Mouse (Mus musculus) hindbrain, embryonic 14.5 days (tissue): ENCODE results near the gene Dpp9. TPM values are rescaled to one million over a fixed set of nuclear protein-coding genes. Genes with fewer than 3 reads are reported as not detected.

Experiments
- ATAC-seq: fragments of 200-750 bp; cut with Nextera tagmentation; 2 replicates; pipeline ENCODE4 v1.8.0; 2017; ENCODE audit warnings: moderate number of reproducible peaks, mild to moderate bottlenecking, moderate TSS enrichment, moderate library complexity; ENCODE audit not compliant: low FRiP score
- DNase-seq: peaks from one replicate; pipeline ENCODE4 v3.0.0-alpha.2; 2015; ENCODE audit warnings: low spot score
- H3K27ac ChIP-seq: fragments of 300-500 bp; sonication (generic); 2 replicates; pipeline ENCODE4 v1.5.1; 2014; ENCODE audit warnings: mild to moderate bottlenecking, moderate library complexity
- H3K27me3 ChIP-seq: fragments of 300-500 bp; sonication (generic); 2 replicates; pipeline ENCODE4 v1.6.1; 2014; ENCODE audit warnings: mild to moderate bottlenecking, low read length, mixed read lengths; ENCODE audit not compliant: control insufficient read depth, insufficient read depth
- H3K36me3 ChIP-seq: fragments of 300-500 bp; sonication (generic); replicated peaks from 2 replicates; pipeline ENCODE4 v1.6.1; 2014; ENCODE audit not compliant: control insufficient read depth, insufficient read depth
- H3K4me1 ChIP-seq: fragments of 300-500 bp; sonication (generic); replicated peaks from 2 replicates; pipeline ENCODE4 v1.6.1; 2014; ENCODE audit warnings: antibody characterized with exemption, low read length, mixed read lengths; ENCODE audit not compliant: control insufficient read depth, insufficient read depth
- H3K4me2 ChIP-seq: fragments of 300-500 bp; sonication (generic); replicated peaks from 2 replicates; pipeline ENCODE4 v1.6.1; 2014; ENCODE audit warnings: mild to moderate bottlenecking, moderate library complexity
- H3K4me3 ChIP-seq: fragments of 300-500 bp; sonication (generic); replicated peaks from 2 replicates; pipeline ENCODE4 v1.5.1; 2014; ENCODE audit warnings: mild to moderate bottlenecking, low read length
- H3K9ac ChIP-seq: fragments of 300-500 bp; sonication (generic); 2 replicates; pipeline ENCODE4 v1.6.1; 2014
- H3K9me3 ChIP-seq: fragments of 300-500 bp; sonication (generic); 2 replicates; pipeline ENCODE4 v1.6.1; 2016; ENCODE audit warnings: low read length; ENCODE audit not compliant: control insufficient read depth
- WGBS: fragments of 180-500 bp; shearing (Covaris S2); extraction: QIAGEN DNeasy Blood & Tissue Kit; methylation state at CpG from one replicate; pipeline ENCODE4 v1.1.7; 2014; 5-methylcytosine and 5-hydroxymethylcytosine counted together
- polyA plus RNA-seq: library from polyadenylated mRNA; unstranded; fragments of >200 nt; fragmentation: Nextera tagmentation; extraction: Ambion mirVana; gene quantifications from 2 replicates; pipeline ENCODE4 v1.2.1, GENCODE M21; 2014

Gene Dpp9
- polyA plus RNA-seq, 1 experiment from 2014 or later = 23.4 TPM

- Histone ChIP-seq H3K4me2 (peak within 1 kb of the TSS; percentile 85), H3K27ac (no peak within 1 kb of the TSS), H3K9me3 (no peaks in the 10 kb centered on the region), H3K27me3 (no peaks in the 10 kb centered on the region; the same call in 1 of the 2 replicates), H3K4me3 (peak within 1 kb of the TSS; percentile 42), H3K9ac (peak within 1 kb of the TSS; percentile 59), H3K4me1 (peaks cover 16% of the 10 kb centered on the region), H3K36me3 (no peaks in the 10 kb centered on the region)
- WGBS = 1% methylated on average over 30 of the region's 30 CpGs
- DNase-seq = peak; percentile 86
- ATAC-seq = peak; percentile 97
These were observed 56.4 kb downstream of the Dpp9 start, which contains the start of gene Tnfaip8l1 for GRCm38 (mm10) chr17:56162231-56162774. Tnfaip8l1 (plus strand) TSS chr17:56162477.

- ATAC-seq = no peak
- H3K4me2 ChIP-seq = no peak overlapping the region
- no peak overlapping the region for H3K4me3 ChIP-seq
- H3K9ac ChIP-seq = no peak overlapping the region
- no peak overlapping the region for H3K27ac ChIP-seq
- H3K4me1 ChIP-seq = peaks cover 11% of the 10 kb centered on the region
- peak; percentile 75 for DNase-seq
- H3K9me3 ChIP-seq = no peaks in the 10 kb centered on the region
- peaks cover 6% of the 10 kb centered on the region for H3K27me3 ChIP-seq
- 5% methylated on average over 9 of the region's 9 CpGs for WGBS
- H3K36me3 ChIP-seq = no peaks in the 10 kb centered on the region
These were observed 59.0 kb downstream of the Dpp9 start for GRCm38 (mm10) chr17:56159729-56160128.

- peak; percentile 44; the same call in 1 of the 2 replicates for ATAC-seq
- H3K27me3 ChIP-seq = peaks cover 23% of the 10 kb centered on the region
- 15% methylated on average over 9 of the region's 9 CpGs for WGBS
These were observed 65.1 kb downstream of the Dpp9 start for GRCm38 (mm10) chr17:56153643-56154042.

GRCm38 (mm10) chr17:56149897-56150296, 68.8 kb downstream of the Dpp9 start:
- Histone ChIP-seq H3K4me3 (no peak overlapping the region), H3K4me2 (no peak overlapping the region), H3K4me1 (peaks cover 10% of the 10 kb centered on the region; the same call in 1 of the 2 replicates), H3K9ac (no peak overlapping the region), H3K27me3 (peaks cover 22% of the 10 kb centered on the region; the same call in 1 of the 2 replicates), H3K27ac (no peak overlapping the region), H3K36me3 (no peaks in the 10 kb centered on the region), H3K9me3 (no peaks in the 10 kb centered on the region)
- WGBS = 54% methylated on average over 2 of the region's 2 CpGs
- no peak for ATAC-seq
- DNase-seq = no peak

More at GRCm38 (mm10) chr17:56153643-56154042, 65.1 kb downstream of the Dpp9 start:
- no peak overlapping the region for H3K4me3 ChIP-seq
- H3K9me3 ChIP-seq = no peaks in the 10 kb centered on the region
- peak; percentile 77 for DNase-seq
- H3K9ac ChIP-seq = no peak overlapping the region
- no peak overlapping the region for H3K27ac ChIP-seq
- no peaks in the 10 kb centered on the region for H3K36me3 ChIP-seq
- H3K4me1 ChIP-seq = peaks cover 10% of the 10 kb centered on the region; the same call in 1 of the 2 replicates
- H3K4me2 ChIP-seq = no peak overlapping the region

GRCm38 (mm10) chr17:56148790-56149618, 69.7 kb downstream of the Dpp9 start:
- H3K9me3 ChIP-seq = no peaks in the 10 kb centered on the region

GRCm38 (mm10) chr17:56148280-56148679, 70.4 kb downstream of the Dpp9 start:
- Histone ChIP-seq H3K27ac (no peak overlapping the region), H3K4me3 (peak overlapping the region; percentile 34), H3K36me3 (no peaks in the 10 kb centered on the region), H3K9ac (peak overlapping the region; percentile 71; the same call in 1 of the 2 replicates), H3K27me3 (peaks cover 22% of the 10 kb centered on the region; the same call in 1 of the 2 replicates), H3K4me1 (peaks cover 4% of the 10 kb centered on the region; the same call in 1 of the 2 replicates), H3K9me3 (no peaks in the 10 kb centered on the region), H3K4me2 (peak overlapping the region; percentile 85)
- 18% methylated on average over 9 of the region's 9 CpGs for WGBS
- DNase-seq (no peak), ATAC-seq (0 out of 2 replicates have a peak, but pooled peaks have one; percentile 10)

More at GRCm38 (mm10) chr17:56148790-56149618, 69.7 kb downstream of the Dpp9 start:
- DNase-seq (no peak), ATAC-seq (peak; percentile 60)
- Histone ChIP-seq H3K27me3 (peaks cover 22% of the 10 kb centered on the region; the same call in 1 of the 2 replicates), H3K4me1 (peaks cover 10% of the 10 kb centered on the region; the same call in 1 of the 2 replicates), H3K9ac (peak overlapping the region; percentile 71), H3K4me3 (peak overlapping the region; percentile 34), H3K4me2 (peak overlapping the region; percentile 85), H3K27ac (no peak overlapping the region), H3K36me3 (no peaks in the 10 kb centered on the region)
- 2% methylated on average over 30 of the region's 30 CpGs for WGBS

GRCm38 (mm10) chr17:56147420-56147819, 71.3 kb downstream of the Dpp9 start:
- H3K36me3 ChIP-seq = no peaks in the 10 kb centered on the region
- H3K9ac ChIP-seq = no peak overlapping the region
- no peak overlapping the region for H3K27ac ChIP-seq
- DNase-seq (no peak), ATAC-seq (no peak)
- H3K4me3 ChIP-seq = no peak overlapping the region
- no peaks in the 10 kb centered on the region for H3K9me3 ChIP-seq
- no peak overlapping the region for H3K4me2 ChIP-seq
- H3K4me1 ChIP-seq = peaks cover 4% of the 10 kb centered on the region; the same call in 1 of the 2 replicates
- H3K27me3 ChIP-seq = peaks cover 22% of the 10 kb centered on the region; the same call in 1 of the 2 replicates
- 59% methylated on average over 12 of the region's 12 CpGs for WGBS

GRCm38 (mm10) chr17:56146131-56146530, 72.6 kb downstream of the Dpp9 start:
- no peaks in the 10 kb centered on the region for H3K36me3 ChIP-seq
- H3K4me3 ChIP-seq = no peak overlapping the region
- H3K27ac ChIP-seq = no peak overlapping the region
- H3K27me3 ChIP-seq = peaks cover 21% of the 10 kb centered on the region; the same call in 1 of the 2 replicates
- H3K9ac ChIP-seq = no peak overlapping the region
- no peak for ATAC-seq
- peaks cover 10% of the 10 kb centered on the region; the same call in 1 of the 2 replicates for H3K4me1 ChIP-seq
- 20% methylated on average over 9 of the region's 9 CpGs for WGBS
- DNase-seq = no peak
- no peak overlapping the region for H3K4me2 ChIP-seq
- no peaks in the 10 kb centered on the region for H3K9me3 ChIP-seq

GRCm38 (mm10) chr17:56144546-56144945, 74.2 kb downstream of the Dpp9 start:
- no peak overlapping the region for H3K9ac ChIP-seq
- 79% methylated on average over 9 of the region's 9 CpGs for WGBS
- H3K4me2 ChIP-seq = no peak overlapping the region
- no peak for DNase-seq
- H3K36me3 ChIP-seq = no peaks in the 10 kb centered on the region
- ATAC-seq = no peak
- H3K4me1 ChIP-seq = peaks cover 10% of the 10 kb centered on the region; the same call in 1 of the 2 replicates
- H3K27me3 ChIP-seq = peaks cover 9% of the 10 kb centered on the region; the same call in 1 of the 2 replicates
- no peaks in the 10 kb centered on the region for H3K9me3 ChIP-seq
- no peak overlapping the region for H3K4me3 ChIP-seq
- no peak overlapping the region for H3K27ac ChIP-seq
